In the genomic region with DNA sequence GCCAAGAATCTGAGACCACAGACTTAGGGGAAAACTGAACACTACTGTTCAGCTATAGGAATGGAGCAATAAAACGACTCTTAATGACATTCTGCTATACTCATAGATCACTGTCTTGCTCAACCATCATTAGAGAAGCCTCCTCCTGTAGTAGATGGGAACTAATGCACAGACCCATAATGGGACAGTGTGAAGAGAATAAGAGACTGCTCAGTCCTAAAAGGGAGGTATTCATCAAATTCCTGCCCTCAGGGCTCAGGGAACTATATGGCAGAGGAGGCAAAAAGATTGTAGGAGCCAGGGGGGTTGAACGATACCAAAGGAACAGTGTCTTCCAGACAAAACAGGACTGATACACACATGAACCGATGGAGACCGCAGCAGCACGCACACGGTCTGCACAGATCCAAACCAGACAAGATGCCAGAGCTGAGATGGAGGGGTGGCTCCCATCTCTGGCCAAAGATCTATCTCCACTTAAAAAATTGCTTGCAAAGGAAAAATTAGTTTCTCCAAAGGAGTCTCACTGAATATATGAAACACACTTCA, we compare ENCODE assay signal across 14 mouse cellular contexts. TPM values are rescaled to one million over a fixed set of nuclear protein-coding genes. Genes with fewer than 3 reads are reported as not detected.
DNase-seq lines count a peak whose midpoint lies in the region; ATAC-seq and TF ChIP-seq lines count a peak whose summit lies in the region.
"Had no signal": no experiment of that assay in that cellular context is flagged by ENCODE, and none has a peak within 500 bp of the region (broad histone marks: within the 10 kb centered on the region; RNA-seq: fewer than 3 reads in every experiment).

No protein-coding gene starts in this region.

- H3K9me3 ChIP-seq in lung, embryonic 14.5 days (ENCODE audit: low read depth, low read length) = no peaks in the 10 kb centered on the region
- H3K9me3 ChIP-seq in lung, postnatal 0 days (ENCODE audit: low read length) = no peaks in the 10 kb centered on the region
- H3K9me3 ChIP-seq in limb, embryonic 15.5 days = no peaks in the 10 kb centered on the region
- peaks cover 4% of the 10 kb centered on the region for H3K9me3 ChIP-seq in forebrain, embryonic 11.5 days (ENCODE audit: control insufficient read depth, low read length)

- peak overlapping the region; percentile 47; the same call in 1 of the 2 replicates for H3K27ac ChIP-seq in lung, embryonic 14.5 days (ENCODE audit: low read depth)
- no peak overlapping the region for H3K27ac ChIP-seq in lung, postnatal 0 days (ENCODE audit: low read length)
- peak overlapping the region; percentile 54; the same call in 1 of the 2 replicates for H3K27ac ChIP-seq in embryonic fibroblast, embryonic 13.5 days (ENCODE audit: insufficient read depth, low read length)
- H3K27ac ChIP-seq in limb, embryonic 15.5 days = peak overlapping the region; percentile 84
- no peak overlapping the region for H3K27ac ChIP-seq in forebrain, embryonic 11.5 days (ENCODE audit: low read depth, low read length)
- H3K27ac ChIP-seq: layer of hippocampus, adult 2 months had no signal

- no peak overlapping the region for H3K4me2 ChIP-seq in lung, embryonic 14.5 days
- H3K4me2 ChIP-seq in lung, postnatal 0 days (replicated peaks; ENCODE audit: low read depth, low read length) = no peak overlapping the region
- no peak overlapping the region for H3K4me2 ChIP-seq in limb, embryonic 15.5 days
- no peak overlapping the region for H3K4me2 ChIP-seq in forebrain, embryonic 11.5 days (ENCODE audit: low read depth, low read length, severe bottlenecking)

- no peak for TF ChIP-seq CTCF in lung, embryonic 14.5 days (IDR thresholded peaks at IDR 0.05; ENCODE audit: low read depth)
- no peak for TF ChIP-seq CTCF in lung, postnatal 0 days (IDR thresholded peaks at IDR 0.05)
- no peak for TF ChIP-seq CTCF in embryonic fibroblast, embryonic 13.5 days (IDR thresholded peaks at IDR 0.05; ENCODE audit: borderline replicate concordance, insufficient read depth, low read length)

- no peak for TF ChIP-seq POLR2A in embryonic fibroblast, embryonic 13.5 days (IDR thresholded peaks at IDR 0.05; ENCODE audit: low read depth, low read length)

- no peaks in the 10 kb centered on the region for H3K36me3 ChIP-seq in lung, embryonic 14.5 days (ENCODE audit: insufficient read depth)
- H3K36me3 ChIP-seq in lung, postnatal 0 days (ENCODE audit: insufficient read depth, low read length) = no peaks in the 10 kb centered on the region
- H3K36me3 ChIP-seq in limb, embryonic 15.5 days = no peaks in the 10 kb centered on the region
- no peaks in the 10 kb centered on the region for H3K36me3 ChIP-seq in forebrain, embryonic 11.5 days (ENCODE audit: control insufficient read depth, insufficient read depth, low read length)

- H3K27me3 ChIP-seq in lung, embryonic 14.5 days (ENCODE audit: insufficient read depth, low read length) = no peaks in the 10 kb centered on the region
- no peaks in the 10 kb centered on the region for H3K27me3 ChIP-seq in lung, postnatal 0 days (replicated peaks; ENCODE audit: insufficient read depth, low read length)
- no peaks in the 10 kb centered on the region for H3K27me3 ChIP-seq in limb, embryonic 15.5 days
- no peaks in the 10 kb centered on the region for H3K27me3 ChIP-seq in forebrain, embryonic 11.5 days (ENCODE audit: control insufficient read depth, insufficient read depth, low read length)

- H3K4me1 ChIP-seq in lung, embryonic 14.5 days (ENCODE audit: insufficient read depth) = peaks cover 33% of the 10 kb centered on the region
- peaks cover 6% of the 10 kb centered on the region; the same call in 1 of the 2 replicates for H3K4me1 ChIP-seq in lung, postnatal 0 days (ENCODE audit: insufficient read depth, low read depth, low read length)
- peaks cover 13% of the 10 kb centered on the region for H3K4me1 ChIP-seq in embryonic fibroblast, embryonic 13.5 days (ENCODE audit: control insufficient read depth, insufficient read depth, low read length)
- H3K4me1 ChIP-seq in limb, embryonic 15.5 days = peaks cover 44% of the 10 kb centered on the region
- H3K4me1 ChIP-seq in forebrain, embryonic 11.5 days (replicated peaks; ENCODE audit: control insufficient read depth, insufficient read depth, low read length) = peaks cover 13% of the 10 kb centered on the region

- WGBS in lung, embryonic 14.5 days = 55% methylated on average over 6 of the region's 6 CpGs
- WGBS in lung, postnatal 0 days = 71% methylated on average over 6 of the region's 6 CpGs
- 55% methylated on average over 6 of the region's 6 CpGs for WGBS in limb, embryonic 15.5 days
- WGBS in forebrain, embryonic 11.5 days = 83% methylated on average over 6 of the region's 6 CpGs

- peak; percentile 60 for DNase-seq in heart, adult 11 months
- DNase-seq in heart, postnatal 36 days = no peak
- DNase-seq in lung, embryonic 14.5 days = no peak
- DNase-seq in lung, postnatal 0 days (ENCODE audit: low spot score) = no peak
- DNase-seq in forebrain, embryonic 11.5 days (ENCODE audit: low spot score) = no peak
- DNase-seq in kidney, adult 18-20 months = no peak
- DNase-seq: cerebellum, adult 2 months; heart, postnatal 4 days; right cerebral cortex, postnatal 25 days; thymus, postnatal 14 days had no signal

- no peak overlapping the region for H3K4me3 ChIP-seq in lung, embryonic 14.5 days (ENCODE audit: low read depth, low read length)
- no peak overlapping the region for H3K4me3 ChIP-seq in lung, postnatal 0 days (ENCODE audit: low read depth, low read length)
- H3K4me3 ChIP-seq in embryonic fibroblast, embryonic 13.5 days (ENCODE audit: insufficient read depth, low read length) = no peak overlapping the region
- H3K4me3 ChIP-seq in limb, embryonic 15.5 days = no peak overlapping the region
- no peak overlapping the region for H3K4me3 ChIP-seq in forebrain, embryonic 11.5 days (ENCODE audit: low read depth, low read length)
- H3K4me3 ChIP-seq: layer of hippocampus, adult 2 months; megakaryocyte, embryonic 14.5 days had no signal

- no peak for ATAC-seq in lung, embryonic 14.5 days (ENCODE audit: insufficient read depth)
- no peak for ATAC-seq in lung, postnatal 0 days
- peak; percentile 58 for ATAC-seq in limb, embryonic 15.5 days (ENCODE audit: insufficient number of reproducible peaks, low FRiP score, low TSS enrichment, low read depth)
- no peak for ATAC-seq in forebrain, embryonic 11.5 days (replicated peaks; ENCODE audit: low FRiP score)

- H3K9ac ChIP-seq in lung, embryonic 14.5 days = no peak overlapping the region
- no peak overlapping the region for H3K9ac ChIP-seq in lung, postnatal 0 days (replicated peaks; ENCODE audit: low read depth)
- no peak overlapping the region for H3K9ac ChIP-seq in limb, embryonic 15.5 days
- H3K9ac ChIP-seq in forebrain, embryonic 11.5 days (ENCODE audit: low read length) = no peak overlapping the region

- no peak for TF ChIP-seq EP300 in lung, postnatal 0 days (IDR thresholded peaks at IDR 0.05)

- intact Hi-C loops in heart, postnatal 36 days (cut with DNase I) = no loop called here

RNA-seq across cellular contexts. Expression of a gene that starts 43.3 kb away (rescaled TPM):
- 1 to 10 TPM in 1 of 2 experiments, under 1 TPM in 1; 0.81 to 1.8 TPM for total RNA-seq in heart, postnatal 36 days (2021)
- polyA plus RNA-seq in lung, embryonic 14.5 days (2014; fragmentation: Nextera tagmentation; extraction: Ambion mirVana) = 97.5 and 102 TPM in 2 replicates
- 4.2 and 5.6 TPM in 2 replicates for polyA plus RNA-seq in lung, postnatal 0 days (2015; fragmentation: Nextera tagmentation; extraction: Ambion mirVana)
- polyA plus RNA-seq in embryonic fibroblast, embryonic 13.5 days (2011; ENCODE audit: insufficient read length, low read depth, missing spikeins) = 17.5 and 24.4 TPM in 2 replicates
- 41.8 and 43.2 TPM in 2 replicates for polyA plus RNA-seq in limb, embryonic 15.5 days (2015; fragmentation: Nextera tagmentation; extraction: Ambion mirVana)
- polyA plus RNA-seq in forebrain, embryonic 11.5 days (2014; fragmentation: Nextera tagmentation; extraction: Ambion mirVana) = 89.5 and 101 TPM in 2 replicates

RNA-seq across cellular contexts. Expression of a gene that starts 45.9 kb away (rescaled TPM):
- total RNA-seq in heart, postnatal 36 days (2021) = 1 to 10 TPM; 2.1 to 2.4 TPM
- 13.1 and 13.4 TPM in 2 replicates for polyA plus RNA-seq in lung, embryonic 14.5 days (2014; fragmentation: Nextera tagmentation; extraction: Ambion mirVana)
- polyA plus RNA-seq in lung, postnatal 0 days (2015; fragmentation: Nextera tagmentation; extraction: Ambion mirVana) = 12.4 and 17.6 TPM in 2 replicates
- polyA plus RNA-seq in embryonic fibroblast, embryonic 13.5 days (2011; ENCODE audit: insufficient read length, low read depth, missing spikeins) = 1.6 TPM in 2 replicates
- polyA plus RNA-seq in limb, embryonic 15.5 days (2015; fragmentation: Nextera tagmentation; extraction: Ambion mirVana) = 17.6 and 35.9 TPM in 2 replicates
- polyA plus RNA-seq in forebrain, embryonic 11.5 days (2014; fragmentation: Nextera tagmentation; extraction: Ambion mirVana) = 6.8 and 8.7 TPM in 2 replicates

Comparison
In these comparisons a context has a peak if more than half of its experiments do, and no peak if none do; other contexts are left out.
1. H3K27ac ChIP-seq: peak in lung, embryonic 14.5 days (single experiment), embryonic fibroblast, embryonic 13.5 days (single experiment) and limb, embryonic 15.5 days (single experiment); none in lung, postnatal 0 days (single experiment) and forebrain, embryonic 11.5 days (single experiment).